Mouse (Mus musculus) thymus, adult 2 months (tissue): ENCODE data around the gene Adad1. TPM values are rescaled to one million over a fixed set of nuclear protein-coding genes. Genes with fewer than 3 reads are reported as not detected.

Source experiments
- DNase-seq: peaks from one replicate; pipeline ENCODE4 v3.0.0; 2021
- H3K27ac ChIP-seq: fragments of 200-500 bp; 2 replicates; pipeline ENCODE4 v1.5.1; 2012; ENCODE audit warnings: low read length, control low read depth; ENCODE audit not compliant: control insufficient read depth, insufficient read depth
- H3K27me3 ChIP-seq: fragments of 200-500 bp; 2 replicates; pipeline ENCODE4 v1.6.1; 2012; ENCODE audit warnings: mild to moderate bottlenecking, low read length, moderate library complexity, mixed read lengths; ENCODE audit not compliant: control insufficient read depth, insufficient read depth
- H3K36me3 ChIP-seq: fragments of 200-500 bp; 2 replicates; pipeline ENCODE4 v1.6.1; 2012; ENCODE audit warnings: mild to moderate bottlenecking, low read length, moderate library complexity; ENCODE audit not compliant: control insufficient read depth, insufficient read depth
- H3K4me1 ChIP-seq: fragments of 200-500 bp; replicated peaks from 2 replicates; pipeline ENCODE4 v1.6.1; 2012; ENCODE audit warnings: low read length; ENCODE audit not compliant: control insufficient read depth, insufficient read depth
- H3K4me3 ChIP-seq: fragments of 200-500 bp; 2 replicates; pipeline ENCODE4 v1.5.1; 2012; ENCODE audit warnings: mild to moderate bottlenecking, low read length, control low read depth, moderate library complexity; ENCODE audit not compliant: control insufficient read depth, insufficient read depth
- CTCF ChIP-seq: fragments of 200-500 bp; IDR thresholded peaks from 2 replicates; pipeline ENCODE4 v1.5.1; 2012; ENCODE audit warnings: mild to moderate bottlenecking, control low read depth, low read length, moderate library complexity, borderline replicate concordance; ENCODE audit not compliant: control insufficient read depth, poor library complexity, insufficient read depth; ENCODE audit errors: extremely low read depth
- POLR2A ChIP-seq: fragments of 200-500 bp; IDR thresholded peaks from 2 replicates; pipeline ENCODE4 v1.6.1; 2012; ENCODE audit warnings: mild to moderate bottlenecking, low read length, control low read depth, moderate library complexity; ENCODE audit not compliant: control insufficient read depth, poor library complexity, insufficient read depth; ENCODE audit errors: extremely low read depth
- WGBS: fragments of 180-500 bp; shearing (Covaris S2); methylation state at CpG from one replicate; pipeline ENCODE4 v1.1.7; 2018; 5-methylcytosine and 5-hydroxymethylcytosine counted together
- polyA plus RNA-seq: library from polyadenylated mRNA; depleted of rRNA; stranded (reverse); fragments of >200 nt; gene quantifications from 2 replicates; pipeline ENCODE4 v1.2.3, GENCODE M21; 2012

The Adad1 gene
- polyA plus RNA-seq, 1 experiment: not detected

DNA sequence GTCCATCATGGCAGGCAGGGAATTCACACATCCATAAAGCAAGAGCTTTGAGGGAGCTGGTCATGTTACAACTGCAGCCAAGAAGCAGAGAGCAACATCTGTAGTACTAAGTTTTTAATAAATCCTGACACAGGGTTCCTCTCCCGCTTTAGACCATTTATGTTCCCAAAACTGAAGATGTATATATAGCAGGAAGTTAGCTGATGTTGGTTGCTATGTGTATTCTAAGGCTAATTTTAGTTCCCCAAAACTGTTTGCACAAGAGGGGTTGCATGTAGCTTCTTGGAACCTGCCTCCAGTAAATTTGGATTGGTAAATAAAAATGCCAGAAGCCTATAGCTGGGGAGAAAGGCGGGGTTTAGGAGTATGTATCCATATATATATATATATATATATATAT is 78.5 kb downstream of the Adad1 start:
- TF ChIP-seq CTCF (no peak), POLR2A (no peak)
- Histone ChIP-seq H3K4me3 (no peak overlapping the region), H3K27ac (no peak overlapping the region), H3K36me3 (no peaks in the 10 kb centered on the region), H3K4me1 (no peaks in the 10 kb centered on the region), H3K27me3 (no peaks in the 10 kb centered on the region)
- no peak for DNase-seq
- 87% methylated on average over 2 of the region's 2 CpGs for WGBS

DNA sequence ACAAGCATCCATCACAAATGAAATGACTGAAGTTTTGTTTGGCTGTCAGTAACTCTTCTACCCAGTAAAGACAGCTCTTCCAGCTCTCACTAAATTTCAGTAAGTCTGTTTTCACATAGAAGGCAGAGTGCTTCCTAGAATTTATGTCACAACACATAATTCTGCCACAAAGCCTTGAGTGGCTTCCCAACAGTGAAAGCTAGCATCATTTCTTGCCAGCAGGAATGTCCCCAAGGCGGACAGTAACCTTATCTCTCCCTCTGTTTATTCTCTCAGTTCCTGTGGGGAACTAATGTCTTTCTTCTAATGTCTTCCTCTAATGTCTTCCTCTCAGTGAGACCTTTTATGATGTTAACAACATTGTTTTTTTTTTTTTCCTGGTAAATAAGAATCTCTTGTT is 81.7 kb downstream of the Adad1 start:
- WGBS: 73% methylated on average over 1 of the region's 1 CpGs
- TF ChIP-seq CTCF: no peak
- no peak for TF ChIP-seq POLR2A
- Histone ChIP-seq H3K27ac (no peak overlapping the region), H3K27me3 (no peaks in the 10 kb centered on the region), H3K4me3 (no peak overlapping the region), H3K4me1 (no peaks in the 10 kb centered on the region), H3K36me3 (no peaks in the 10 kb centered on the region)
- no peak for DNase-seq

DNA sequence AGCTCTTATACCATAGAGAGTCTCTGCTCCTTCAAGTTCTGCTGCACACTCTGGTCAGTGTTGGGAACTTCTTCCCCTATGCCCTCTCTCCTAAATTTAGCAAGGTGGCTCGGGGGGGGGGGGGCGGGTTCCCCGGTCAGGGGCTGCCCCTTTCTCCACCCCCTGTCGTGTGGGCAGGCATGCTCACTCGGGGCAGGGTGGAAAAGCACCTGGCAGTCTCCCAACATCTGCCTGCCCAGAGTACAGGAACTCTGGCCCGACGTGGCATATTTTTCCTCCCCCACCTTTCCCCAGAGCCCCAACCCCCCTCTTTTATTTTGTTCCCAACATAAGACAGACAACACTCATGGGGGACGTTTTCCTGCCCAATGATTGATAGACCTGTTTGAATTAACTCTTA is 83.1 kb downstream of the Adad1 start:
- H3K27ac ChIP-seq: no peak overlapping the region

DNA sequence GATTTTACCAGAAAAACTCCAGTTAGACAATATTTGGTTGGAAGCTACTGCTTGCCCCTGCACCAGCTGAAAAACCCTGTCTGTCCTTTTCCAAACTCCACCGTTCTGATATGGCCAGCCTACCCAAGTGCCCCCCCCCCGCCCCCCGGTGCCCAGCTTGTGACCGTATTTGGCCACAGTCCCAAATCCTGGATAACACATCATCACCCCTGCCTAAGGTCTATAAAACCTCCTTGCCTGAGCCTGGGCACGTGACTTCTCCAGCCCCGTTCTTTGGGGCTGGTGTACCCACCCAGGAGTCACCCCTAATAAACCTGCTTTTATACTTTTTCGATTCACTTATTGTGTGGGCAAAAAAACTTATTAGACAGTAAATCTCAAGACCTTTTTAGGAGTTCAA is 83.5 kb downstream of the Adad1 start:
- H3K36me3 ChIP-seq: no peaks in the 10 kb centered on the region
- H3K27me3 ChIP-seq: no peaks in the 10 kb centered on the region
- H3K4me3 ChIP-seq: no peak overlapping the region
- 65% methylated on average over 7 of the region's 7 CpGs for WGBS
- TF ChIP-seq CTCF (no peak), POLR2A (no peak)
- no peak for DNase-seq
- H3K27ac ChIP-seq: no peak overlapping the region
- H3K4me1 ChIP-seq: peaks cover under 1% of the 10 kb centered on the region

More for the DNA sequence above, 83.1 kb downstream of the Adad1 start:
- Histone ChIP-seq H3K4me3 (no peak overlapping the region), H3K27me3 (no peaks in the 10 kb centered on the region), H3K36me3 (no peaks in the 10 kb centered on the region), H3K4me1 (no peaks in the 10 kb centered on the region)
- TF ChIP-seq CTCF (no peak), POLR2A (no peak)
- 3% methylated on average over 8 of the region's 8 CpGs for WGBS
- DNase-seq: no peak

DNA sequence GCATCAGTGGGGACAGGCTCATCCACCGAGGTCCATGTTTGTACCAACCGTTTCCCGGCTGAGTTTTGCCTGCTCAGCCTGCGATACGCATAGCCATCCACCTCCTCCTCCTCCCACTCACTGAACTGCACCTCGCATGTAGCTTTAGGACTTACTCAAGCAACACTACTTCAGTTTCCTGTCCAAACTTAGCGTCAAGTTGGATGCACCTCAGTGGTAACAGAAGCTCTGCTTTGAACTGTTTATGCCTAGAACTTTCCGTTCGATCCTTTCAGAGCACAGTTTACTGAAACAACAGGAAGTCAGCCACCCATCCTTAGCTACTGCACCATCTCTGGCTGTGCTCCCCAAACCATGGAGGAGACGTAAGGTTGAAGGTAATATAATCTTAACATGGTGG is 88.9 kb downstream of the Adad1 start:
- no peak overlapping the region for H3K4me3 ChIP-seq
- WGBS: 53% methylated on average over 10 of the region's 10 CpGs
- H3K36me3 ChIP-seq: no peaks in the 10 kb centered on the region
- TF ChIP-seq CTCF (no peak), POLR2A (no peak)
- H3K4me1 ChIP-seq: peaks cover 10% of the 10 kb centered on the region
- H3K27ac ChIP-seq: no peak overlapping the region
- DNase-seq: no peak
- no peaks in the 10 kb centered on the region for H3K27me3 ChIP-seq

DNA sequence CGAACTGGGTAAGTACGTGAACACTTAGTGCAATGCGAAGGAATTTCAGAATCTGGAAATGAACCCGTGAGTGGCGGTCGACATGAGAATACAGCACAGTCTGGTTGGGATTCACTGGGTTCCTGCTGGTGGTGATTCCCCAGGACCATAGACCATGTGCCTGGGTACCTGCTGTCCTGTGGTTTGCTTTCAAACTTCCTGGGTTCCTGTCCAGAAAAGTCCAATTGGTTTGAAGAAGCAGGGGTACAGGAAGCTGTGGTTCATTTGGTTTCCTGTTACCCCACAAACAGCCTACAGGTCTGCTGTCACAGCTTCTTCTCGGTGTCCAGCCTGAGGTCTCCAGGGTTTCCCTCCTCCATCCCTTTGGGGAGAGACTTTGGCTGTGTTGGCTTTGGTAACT is 89.7 kb downstream of the Adad1 start:
- Histone ChIP-seq H3K4me1 (peaks cover 10% of the 10 kb centered on the region), H3K4me3 (no peak overlapping the region), H3K27me3 (no peaks in the 10 kb centered on the region), H3K36me3 (no peaks in the 10 kb centered on the region), H3K27ac (no peak overlapping the region)
- no peak for DNase-seq
- TF ChIP-seq CTCF (no peak), POLR2A (no peak)
- WGBS: 14% methylated on average over 7 of the region's 7 CpGs

DNA sequence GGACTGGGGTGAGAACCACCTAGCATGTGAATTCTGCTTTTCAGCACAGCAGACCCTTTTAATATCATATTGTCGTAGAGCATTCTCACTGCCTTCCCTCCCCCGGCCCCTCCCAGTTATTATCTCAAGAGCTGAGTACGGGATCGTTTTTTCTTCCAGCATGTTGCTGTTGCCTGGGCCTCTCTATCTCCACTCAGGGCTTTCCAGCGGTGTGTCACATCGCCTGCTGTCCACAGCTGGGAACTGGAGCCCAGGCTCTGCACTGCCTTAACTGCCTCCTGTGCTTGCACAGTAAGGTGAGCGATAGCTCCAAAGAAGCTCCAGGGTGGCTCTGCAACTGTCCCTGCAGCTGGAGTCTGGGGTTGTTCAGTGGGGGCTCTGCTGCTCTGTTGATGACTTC is 91.1 kb downstream of the Adad1 start:
- no peaks in the 10 kb centered on the region for H3K36me3 ChIP-seq
- TF ChIP-seq POLR2A (no peak), CTCF (no peak)
- H3K27me3 ChIP-seq: no peaks in the 10 kb centered on the region
- 91% methylated on average over 7 of the region's 7 CpGs for WGBS
- DNase-seq: no peak
- peaks cover 10% of the 10 kb centered on the region for H3K4me1 ChIP-seq
- no peak overlapping the region for H3K27ac ChIP-seq
- no peak overlapping the region for H3K4me3 ChIP-seq
